Comparison of ENCODE assay signal across 10 mouse cellular contexts in the genomic region with DNA sequence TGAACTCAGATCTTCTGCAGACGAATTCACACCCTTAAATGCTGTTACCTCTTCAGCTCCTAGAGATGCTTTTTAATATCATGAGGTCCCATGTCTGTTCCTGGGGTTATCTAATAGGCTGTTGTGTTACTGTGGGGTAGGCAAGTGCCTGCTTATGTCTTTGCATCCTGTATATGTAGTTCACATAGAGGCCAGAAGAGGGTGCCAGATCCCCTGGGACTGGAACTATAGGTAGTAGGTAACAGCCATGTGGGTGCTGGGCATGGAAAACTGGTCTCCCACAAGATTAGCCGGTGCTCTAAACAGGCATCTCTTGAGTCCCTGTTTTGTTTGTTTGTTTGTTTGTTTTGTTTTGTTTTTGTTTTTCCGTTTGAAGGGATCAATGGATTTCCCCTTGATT. TPM values are rescaled to one million over a fixed set of nuclear protein-coding genes. Genes with fewer than 3 reads are reported as not detected.
DNase-seq lines count a peak whose midpoint lies in the region; ATAC-seq and TF ChIP-seq lines count a peak whose summit lies in the region.
"Had no signal": no experiment of that assay in that cellular context is flagged by ENCODE, and none has a peak within 500 bp of the region (broad histone marks: within the 10 kb centered on the region; RNA-seq: fewer than 3 reads in every experiment).

No protein-coding gene starts in this region.

- peak; percentile 27 for DNase-seq in heart, postnatal 4 days
- peak; percentile 69 for DNase-seq in CH12.LX (ENCODE audit: extremely low read depth)
- DNase-seq in brain, adult 2 months (ENCODE audit: low read depth, low spot score) = peak; percentile 26
- peak; percentile 32 to 65 for DNase-seq in lung, adult 18-20 months
- peak; percentile 62 for DNase-seq in thymus, postnatal 14 days
- no peak for DNase-seq in right cerebral cortex, postnatal 14 days

- in situ Hi-C loops in CH12.LX (cut with MboI; ENCODE audit: low pct_ligation_motif_present, low pct_unique_long_range_greater_than_20kb, low sequenced_read_pairs) = no loop called here

- no peak overlapping the region for H3K9ac ChIP-seq in heart, embryonic 12.5 days
- H3K9ac ChIP-seq in CH12.LX (ENCODE audit: insufficient read depth, low read depth) = no peak overlapping the region
- no peak overlapping the region for H3K9ac ChIP-seq in forebrain, embryonic 13.5 days
- H3K9ac ChIP-seq: limb, embryonic 15.5 days; stomach, embryonic 15.5 days had no signal

- ATAC-seq in heart, embryonic 12.5 days (ENCODE audit: insufficient number of reproducible peaks, low FRiP score) = no peak
- ATAC-seq in forebrain, embryonic 13.5 days = no peak

- H3K9me3 ChIP-seq in heart, embryonic 12.5 days (replicated peaks) = no peaks in the 10 kb centered on the region
- peaks cover 15% of the 10 kb centered on the region for H3K9me3 ChIP-seq in CH12.LX (replicated peaks; ENCODE audit: low read length)
- no peaks in the 10 kb centered on the region for H3K9me3 ChIP-seq in forebrain, embryonic 13.5 days (replicated peaks)
- H3K9me3 ChIP-seq: limb, embryonic 15.5 days; stomach, embryonic 15.5 days had no signal

- TF ChIP-seq EP300 in CH12.LX (IDR thresholded peaks at IDR 0.05; ENCODE audit: low read length) = no peak

- TF ChIP-seq CTCF in CH12.LX (conservative IDR thresholded peaks at IDR 0.05 in 1 of 2, IDR thresholded peaks at IDR 0.05 in 1 of 2; ENCODE audit: low read depth in 2 of 2, low read length in 2 of 2) = peak; percentile 73 to 82

- dilution Hi-C loops in CH12.LX (cut with MboI; ENCODE audit: extremely low pct_ligation_motif_present, extremely low pct_unique_long_range_greater_than_20kb, low sequenced_read_pairs) = no loop called here

- no peak for TF ChIP-seq POLR2A in CH12.LX (IDR thresholded peaks at IDR 0.05; ENCODE audit: low read depth, low read length)

- 40% methylated on average over 3 of the region's 3 CpGs for WGBS in heart, embryonic 12.5 days
- 53% methylated on average over 3 of the region's 3 CpGs for WGBS in forebrain, embryonic 13.5 days

- no peak overlapping the region for H3K4me2 ChIP-seq in heart, embryonic 12.5 days
- no peak overlapping the region for H3K4me2 ChIP-seq in CH12.LX (ENCODE audit: insufficient read depth, low read depth, poor library complexity, severe bottlenecking)
- no peak overlapping the region for H3K4me2 ChIP-seq in forebrain, embryonic 13.5 days
- H3K4me2 ChIP-seq: limb, embryonic 15.5 days; stomach, embryonic 15.5 days had no signal

- H3K79me2 ChIP-seq in CH12.LX (replicated peaks; ENCODE audit: control insufficient read depth, extremely low read depth, insufficient read depth, poor library complexity, severe bottlenecking) = no peaks in the 10 kb centered on the region

- peak; percentile 65 for TF ChIP-seq RAD21 in CH12.LX (IDR thresholded peaks at IDR 0.05; ENCODE audit: low read depth, low read length)

- no peak overlapping the region for H3K4me3 ChIP-seq in heart, embryonic 12.5 days
- no peak overlapping the region for H3K4me3 ChIP-seq in CH12.LX (replicated peaks in 1 of 3; ENCODE audit: low read depth in 2 of 3, low read length in 2 of 3, poor library complexity in 1 of 3)
- H3K4me3 ChIP-seq in forebrain, embryonic 13.5 days = no peak overlapping the region
- H3K4me3 ChIP-seq: limb, embryonic 15.5 days; stomach, embryonic 15.5 days had no signal

- H3K27ac ChIP-seq in heart, embryonic 12.5 days (ENCODE audit: poor library complexity, severe bottlenecking) = no peak overlapping the region
- no peak overlapping the region for H3K27ac ChIP-seq in CH12.LX (ENCODE audit: insufficient read depth, low read depth)
- no peak overlapping the region for H3K27ac ChIP-seq in forebrain, embryonic 13.5 days
- H3K27ac ChIP-seq: limb, embryonic 15.5 days; stomach, embryonic 15.5 days had no signal

- 0 out of 2 replicates have a peak, but pooled peaks cover 5% of the 10 kb centered on the region for H3K27me3 ChIP-seq in heart, embryonic 12.5 days (replicated peaks)
- H3K27me3 ChIP-seq in CH12.LX (replicated peaks) = peaks cover 27% of the 10 kb centered on the region
- H3K27me3 ChIP-seq in forebrain, embryonic 13.5 days = no peaks in the 10 kb centered on the region
- H3K27me3 ChIP-seq: limb, embryonic 15.5 days; stomach, embryonic 15.5 days had no signal

- no peaks in the 10 kb centered on the region for H3K36me3 ChIP-seq in heart, embryonic 12.5 days
- H3K36me3 ChIP-seq in CH12.LX (replicated peaks in 1 of 2; ENCODE audit: control insufficient read depth in 1 of 2, insufficient read depth in 1 of 2, low read length in 1 of 2) = no peaks in the 10 kb centered on the region
- H3K36me3 ChIP-seq in forebrain, embryonic 13.5 days (ENCODE audit: poor library complexity, severe bottlenecking) = no peaks in the 10 kb centered on the region
- H3K36me3 ChIP-seq: limb, embryonic 15.5 days; stomach, embryonic 15.5 days had no signal

- H3K4me1 ChIP-seq in heart, embryonic 12.5 days (replicated peaks) = no peaks in the 10 kb centered on the region
- 0 out of 4 replicates have a peak, but pooled peaks cover 2 to 5% of the 10 kb centered on the region in 2 experiments for H3K4me1 ChIP-seq in CH12.LX (ENCODE audit: control insufficient read depth in 1 of 2, insufficient read depth in 2 of 2)
- no peaks in the 10 kb centered on the region for H3K4me1 ChIP-seq in forebrain, embryonic 13.5 days
- H3K4me1 ChIP-seq: limb, embryonic 15.5 days; stomach, embryonic 15.5 days had no signal

TF ChIP-seq in CH12.LX, 34 proteins besides CTCF, POLR2A, EP300 and RAD21:
- TF ChIP-seq ZMIZ1 (IDR thresholded peaks at IDR 0.05; ENCODE audit: low read depth, low read length) (no peak), ETS1 (conservative IDR thresholded peaks at IDR 0.05; ENCODE audit: low read depth, low read length) (no peak), ZC3H11A (IDR thresholded peaks at IDR 0.05; ENCODE audit: low read depth, low read length) (no peak), SMC3 (IDR thresholded peaks at IDR 0.05; ENCODE audit: low read depth, low read length) (peak; percentile 72), MYC (IDR thresholded peaks at IDR 0.05; ENCODE audit: low read depth, low read length) (0 out of 2 replicates have a peak, but pooled peaks have one; percentile 45), BHLHE40 (IDR thresholded peaks at IDR 0.05; ENCODE audit: low read depth, low read length) (no peak), JUND (conservative IDR thresholded peaks at IDR 0.05; ENCODE audit: low read depth, low read length) (0 out of 2 replicates have a peak, but pooled peaks have one; percentile 12), PAX5 (IDR thresholded peaks at IDR 0.05; ENCODE audit: low read length) (no peak), KAT2A (IDR thresholded peaks at IDR 0.05; ENCODE audit: insufficient replicate concordance, low read length) (no peak), UBTF (IDR thresholded peaks at IDR 0.05; ENCODE audit: low read depth, low read length) (no peak)
TF ChIP-seq in CH12.LX: peak in this region for 3.

RNA-seq across cellular contexts. Expression of a gene that starts 15.8 kb away (rescaled TPM):
- under 1 TPM; 0.60 to 0.99 TPM for total RNA-seq in heart, postnatal 4 days (2021)
- not detected in 2 replicates for polyA plus RNA-seq in heart, embryonic 12.5 days (2016; fragmentation: Nextera tagmentation; extraction: Ambion mirVana)
- total RNA-seq in CH12.LX (2012; rRNA removed) (0.21 TPM in 1 of 2 replicates, not detected in the other), CH12.LX (2014; rRNA removed) (not detected in 2 replicates)
- polyA plus RNA-seq in CH12.LX (2012; ENCODE audit: insufficient read length, low read depth) = not detected in 2 replicates
- 0.53 TPM in 1 of 2 replicates, not detected in the other for polyA plus RNA-seq in forebrain, embryonic 13.5 days (2015; fragmentation: Nextera tagmentation; extraction: Ambion mirVana)

RNA-seq across cellular contexts. Expression of a gene that starts 40.7 kb away (rescaled TPM):
- total RNA-seq in heart, postnatal 4 days (2021) = under 1 TPM in 1 of 2 experiments, not detected in 1; 0.43 TPM
- polyA plus RNA-seq in heart, embryonic 12.5 days (2016; fragmentation: Nextera tagmentation; extraction: Ambion mirVana) = 0.41 and 1.1 TPM in 2 replicates
- 0.51 and 0.55 TPM in 2 replicates for total RNA-seq in CH12.LX (2012; rRNA removed)
- not detected in 2 replicates for total RNA-seq in CH12.LX (2014; rRNA removed)
- 2.3 and 3.2 TPM in 2 replicates for polyA plus RNA-seq in CH12.LX (2012; ENCODE audit: insufficient read length, low read depth)
- 1.8 and 2.2 TPM in 2 replicates for polyA plus RNA-seq in forebrain, embryonic 13.5 days (2015; fragmentation: Nextera tagmentation; extraction: Ambion mirVana)

RNA-seq across cellular contexts. Expression of a gene that starts 41.7 kb away (rescaled TPM):
- total RNA-seq in heart, postnatal 4 days (2021) = under 1 TPM; 0.29 to 0.50 TPM
- 0.24 TPM in 1 of 2 replicates, not detected in the other for polyA plus RNA-seq in heart, embryonic 12.5 days (2016; fragmentation: Nextera tagmentation; extraction: Ambion mirVana)
- 0.08 TPM in 1 of 2 replicates, not detected in the other for total RNA-seq in CH12.LX (2012; rRNA removed)
- total RNA-seq in CH12.LX (2014; rRNA removed) = not detected in 2 replicates
- polyA plus RNA-seq in CH12.LX (2012; ENCODE audit: insufficient read length, low read depth) = not detected in 2 replicates
- polyA plus RNA-seq in forebrain, embryonic 13.5 days (2015; fragmentation: Nextera tagmentation; extraction: Ambion mirVana) = 0.32 TPM in 1 of 2 replicates, not detected in the other

RNA-seq across cellular contexts. Expression of a gene that starts 49.0 kb away (rescaled TPM):
- total RNA-seq in heart, postnatal 4 days (2021) = 1 to 10 TPM; 6.3 to 6.5 TPM
- polyA plus RNA-seq in heart, embryonic 12.5 days (2016; fragmentation: Nextera tagmentation; extraction: Ambion mirVana) = 7.7 and 9.1 TPM in 2 replicates
- total RNA-seq in CH12.LX (2012; rRNA removed) (8.4 and 9.3 TPM in 2 replicates), CH12.LX (2014; rRNA removed) (12.0 and 13.8 TPM in 2 replicates)
- 19.0 and 21.1 TPM in 2 replicates for polyA plus RNA-seq in CH12.LX (2012; ENCODE audit: insufficient read length, low read depth)
- 13.4 and 14.8 TPM in 2 replicates for polyA plus RNA-seq in forebrain, embryonic 13.5 days (2015; fragmentation: Nextera tagmentation; extraction: Ambion mirVana)

RNA-seq across cellular contexts. Expression of a gene that starts 57.8 kb away (rescaled TPM):
- 10 to 100 TPM; 47.0 to 53.6 TPM for total RNA-seq in heart, postnatal 4 days (2021)
- polyA plus RNA-seq in heart, embryonic 12.5 days (2016; fragmentation: Nextera tagmentation; extraction: Ambion mirVana) = 17.6 and 19.6 TPM in 2 replicates
- total RNA-seq in CH12.LX (2012; rRNA removed) (1.7 and 2.2 TPM in 2 replicates), CH12.LX (2014; rRNA removed) (0.54 and 0.71 TPM in 2 replicates)
- 0.54 and 0.72 TPM in 2 replicates for polyA plus RNA-seq in CH12.LX (2012; ENCODE audit: insufficient read length, low read depth)
- 4.3 and 4.7 TPM in 2 replicates for polyA plus RNA-seq in forebrain, embryonic 13.5 days (2015; fragmentation: Nextera tagmentation; extraction: Ambion mirVana)
